Mouse (Mus musculus) layer of hippocampus, adult 11-12 months (tissue): ENCODE results near the gene Ggcx.

Experiments used
- DNase-seq: peaks from one replicate; pipeline ENCODE4 v3.0.0; 2022; ENCODE audit warnings: low spot score

Ggcx gene

DNA sequence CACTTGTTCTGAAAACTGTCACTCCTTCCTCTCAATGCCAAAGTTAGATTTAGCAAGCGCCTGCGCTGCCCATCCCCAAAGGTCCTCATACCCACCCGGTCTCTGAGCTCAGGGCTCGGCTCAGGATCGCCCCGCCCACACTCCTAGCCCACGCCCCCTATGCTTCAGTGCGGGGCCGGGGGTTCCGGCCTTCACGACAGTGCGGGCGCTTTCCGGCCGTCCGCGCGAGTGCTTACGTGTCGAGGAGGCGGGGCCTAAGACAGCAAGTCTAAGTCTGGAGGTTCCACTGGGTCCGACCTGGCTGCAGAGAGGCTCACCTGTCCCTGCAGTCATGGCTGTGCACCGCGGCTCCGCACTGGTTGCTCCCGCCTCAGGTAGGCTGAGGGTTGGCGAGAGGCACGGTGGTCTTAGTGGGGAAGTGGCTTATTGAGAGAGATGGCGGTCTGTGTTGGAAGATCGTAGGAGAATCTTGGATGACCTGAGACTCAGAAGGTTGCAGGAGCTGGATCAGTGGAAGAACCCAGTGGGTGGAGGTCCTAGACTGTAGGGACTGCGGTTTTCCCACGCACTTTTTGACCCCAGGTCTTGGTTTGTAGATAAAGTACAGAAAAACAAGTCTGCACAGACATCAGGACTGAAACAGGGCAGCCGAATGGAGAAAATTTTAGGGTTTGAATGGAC lies at the start of gene Ggcx:
Gene Ggcx (plus strand): TSS at position 233 of the 681 bp plus-strand sequence.
- DNase-seq, result peak; percentile 93

DNA sequence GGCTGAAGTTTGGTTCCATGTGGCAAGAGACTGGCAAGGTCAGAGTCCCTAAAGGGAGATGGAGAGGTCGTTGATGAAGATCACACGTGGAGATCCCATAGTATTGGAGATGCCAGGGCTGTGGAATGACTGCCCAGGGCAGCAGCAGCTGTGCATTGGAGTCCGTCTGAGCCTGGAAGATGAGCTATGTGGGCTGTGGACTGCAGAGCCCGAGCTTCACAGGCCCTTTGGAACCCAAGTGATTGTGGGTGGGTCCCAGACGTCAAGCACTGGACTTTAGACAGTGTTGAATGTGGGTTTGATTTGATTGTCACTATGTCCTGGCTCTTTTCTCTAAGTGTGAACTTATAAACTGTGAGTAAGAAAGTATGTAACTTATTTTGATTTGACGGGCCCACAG lies 49.1 kb upstream of the Ggcx start:
- no peak for DNase-seq

DNA sequence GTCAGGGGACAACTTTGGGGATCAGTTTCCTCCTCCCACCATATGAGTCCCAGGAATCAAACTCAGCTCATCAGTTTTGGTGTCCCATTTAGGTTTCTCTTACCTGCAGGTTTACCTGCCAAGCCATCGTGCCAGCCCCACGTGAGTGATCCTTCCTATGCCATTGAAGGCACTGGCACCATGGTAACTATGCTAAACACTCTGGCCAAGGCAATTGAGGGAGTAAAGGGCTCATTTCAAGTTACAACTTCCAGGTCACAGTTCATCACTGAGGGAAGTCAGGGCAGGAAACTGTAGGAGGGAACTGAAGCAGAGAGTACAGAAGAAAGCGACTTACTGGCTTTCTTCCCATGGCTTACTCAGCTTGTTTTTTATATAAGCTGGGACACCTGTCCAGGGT lies 47.8 kb upstream of the Ggcx start:
- no peak for DNase-seq

DNA sequence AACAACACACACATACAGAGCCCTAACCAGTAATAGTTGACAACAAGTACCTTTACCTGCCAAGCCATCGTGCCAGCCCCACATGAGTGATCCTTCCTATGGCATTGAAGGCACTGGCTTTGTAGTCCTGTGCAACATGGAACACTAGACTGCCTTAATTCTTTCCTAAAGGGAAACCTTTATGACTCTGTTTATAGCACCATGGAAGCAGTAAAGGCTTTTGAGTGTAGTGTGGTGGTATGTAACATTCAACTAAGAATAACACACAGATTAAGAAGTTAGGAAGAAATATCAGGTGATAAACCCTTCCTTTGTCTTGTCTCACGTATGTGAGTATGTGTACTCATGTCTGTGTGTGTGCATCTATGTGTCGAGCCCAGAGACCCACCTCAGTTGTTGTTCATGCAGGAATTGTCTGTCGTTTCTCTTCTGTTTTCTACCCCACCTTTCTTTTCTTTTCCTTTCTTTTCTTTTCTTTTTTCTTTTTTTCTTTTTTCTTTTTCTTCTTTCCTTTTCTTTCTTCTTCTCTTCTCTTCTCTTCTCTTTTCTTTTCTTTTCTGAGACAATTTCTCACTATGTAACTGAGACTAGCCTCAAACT lies 47.2 kb upstream of the Ggcx start, which contains the start of gene Rnf181:
Gene Rnf181 (minus strand): TSS at position 113 of the 600 bp plus-strand sequence.
- no peak for DNase-seq

DNA sequence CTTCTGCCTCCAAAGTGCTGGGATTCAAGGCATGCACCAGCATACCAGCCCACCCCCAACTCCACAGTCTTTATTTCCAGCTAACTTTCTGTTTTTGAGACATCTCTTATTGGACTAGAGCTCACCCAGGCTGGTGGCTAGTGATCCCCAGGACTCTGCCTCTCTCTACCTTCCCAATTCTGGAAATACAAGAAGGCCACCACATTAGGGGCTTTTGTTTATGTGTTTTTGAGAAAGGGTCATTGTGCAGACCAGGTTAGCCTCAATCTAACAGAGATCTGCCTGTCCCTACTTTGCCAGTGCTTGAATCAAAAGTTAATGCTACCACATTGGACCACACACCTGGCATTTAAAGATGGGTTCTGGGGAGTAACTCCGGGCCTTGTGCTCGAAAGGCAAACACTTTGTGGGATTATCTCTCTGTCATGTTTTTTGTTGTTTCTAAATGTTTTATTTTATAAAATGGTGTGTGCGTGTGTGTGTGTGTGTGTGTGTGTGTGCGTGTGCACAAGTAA lies 46.6 kb upstream of the Ggcx start:
- no peak for DNase-seq

DNA sequence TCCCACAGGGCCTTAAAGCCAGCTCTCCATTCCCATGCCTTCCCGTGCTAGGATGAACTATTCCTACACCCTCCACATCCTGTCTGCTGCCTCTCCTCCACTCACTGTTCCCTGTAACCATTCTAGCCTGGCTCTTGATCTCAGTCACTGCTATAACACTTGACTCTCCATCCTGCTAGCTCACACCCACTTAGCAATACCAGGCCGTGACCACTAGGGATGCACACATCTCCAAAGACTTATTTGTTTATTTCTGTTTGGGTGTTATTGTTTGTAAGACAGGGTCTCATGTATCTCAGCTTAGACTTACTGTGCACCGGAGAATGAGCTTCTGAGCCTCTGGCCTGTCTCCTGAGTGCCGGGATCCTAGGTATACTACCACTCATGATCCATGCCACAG lies 44.6 kb upstream of the Ggcx start:
- DNase-seq, result no peak

DNA sequence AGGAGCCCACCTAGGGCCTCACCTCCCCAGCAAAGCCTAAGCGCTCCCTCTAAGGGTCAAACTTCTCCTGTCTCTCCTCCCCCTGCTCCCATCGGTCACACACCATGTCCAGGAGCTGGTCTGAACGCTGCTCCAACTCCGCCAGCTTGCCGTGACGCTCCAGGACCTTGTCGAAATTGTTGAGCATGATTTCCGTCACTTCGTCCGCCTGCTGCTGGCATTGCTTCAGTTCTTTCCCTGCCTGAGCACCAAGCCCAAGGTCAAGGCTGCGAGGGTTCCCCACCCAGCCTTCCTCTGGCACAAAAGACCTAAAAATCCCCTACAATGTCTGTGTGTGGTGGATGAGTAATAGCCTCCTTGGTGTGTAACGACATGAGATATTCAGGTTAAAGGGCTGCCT lies 44.0 kb upstream of the Ggcx start:
- no peak for DNase-seq

DNA sequence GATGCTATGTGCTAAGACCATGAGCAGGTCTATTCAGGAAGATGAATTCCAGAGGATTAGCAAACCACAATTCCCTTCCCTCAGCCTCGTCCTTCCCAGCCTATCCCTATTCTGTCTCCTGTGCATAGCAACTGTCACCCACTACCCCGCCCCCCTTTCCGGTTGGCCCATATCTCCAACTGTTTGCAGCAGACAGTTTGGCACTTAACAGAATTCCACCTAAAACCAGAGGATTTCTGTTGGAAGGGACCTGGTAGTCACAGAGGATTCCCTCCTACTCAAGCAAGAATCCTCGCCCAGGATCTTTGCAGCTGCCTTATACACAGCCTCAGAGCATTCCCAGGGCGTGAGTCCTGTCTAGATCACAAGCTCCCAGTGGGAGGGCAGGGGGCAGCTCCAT lies 43.0 kb upstream of the Ggcx start:
- DNase-seq, result no peak

DNA sequence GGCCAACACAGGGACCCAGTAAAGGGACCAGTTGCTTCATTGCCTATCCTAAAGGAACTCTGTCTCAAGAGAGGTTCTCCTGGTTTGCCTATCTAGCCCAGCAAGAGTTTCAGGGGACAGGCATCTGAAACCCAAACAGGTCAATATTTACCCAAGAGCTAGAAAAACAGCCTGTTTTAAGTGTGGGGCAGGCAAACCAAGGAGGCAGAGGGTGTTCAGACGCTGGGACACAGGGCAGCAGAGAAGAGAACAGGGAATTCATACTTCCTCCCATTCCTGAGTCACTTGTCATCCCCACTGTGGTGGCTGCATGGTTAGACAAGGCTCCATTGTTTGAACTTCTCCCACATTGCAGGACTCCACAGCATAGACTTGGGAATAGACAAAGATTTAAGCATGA lies 42.5 kb upstream of the Ggcx start:
- no peak for DNase-seq

DNA sequence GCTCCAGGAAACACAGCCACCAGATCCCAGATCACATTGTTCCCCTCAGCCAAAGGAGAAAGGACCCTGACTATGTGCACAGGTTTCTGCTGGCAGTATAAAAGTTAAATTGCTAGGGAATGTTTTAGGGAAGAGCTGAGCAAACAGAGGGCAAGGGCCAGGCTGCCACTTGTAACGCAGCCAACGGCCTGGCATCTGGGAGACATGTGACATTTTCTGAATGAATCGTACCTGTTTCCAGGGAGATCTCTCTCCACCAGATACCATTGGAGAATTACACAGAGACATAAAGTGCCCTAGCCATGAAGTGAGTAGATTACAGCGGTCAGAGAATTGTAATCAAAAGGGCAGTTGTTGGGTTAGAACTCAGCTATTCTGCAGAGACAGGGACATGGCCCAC lies 40.9 kb upstream of the Ggcx start:
- no peak for DNase-seq

DNA sequence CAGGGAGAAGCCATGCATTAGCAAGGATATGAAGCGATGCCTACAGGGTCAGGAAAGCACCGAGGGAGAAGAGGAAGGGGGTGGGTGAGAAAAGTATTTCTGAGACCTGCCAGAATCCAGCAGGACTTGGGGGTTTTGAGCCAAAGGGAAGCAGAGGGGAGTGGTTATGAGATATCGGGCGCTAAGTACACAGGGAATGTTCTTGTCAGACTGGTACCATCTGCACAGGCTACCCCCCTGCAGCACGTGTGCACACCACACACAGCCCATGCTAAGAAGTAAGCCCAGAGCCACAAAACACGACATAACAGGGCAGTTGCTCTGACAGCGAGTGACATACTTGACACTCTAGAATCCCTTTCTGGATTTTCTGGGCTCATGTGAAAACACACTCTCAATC lies 39.9 kb upstream of the Ggcx start:
- no peak for DNase-seq

DNA sequence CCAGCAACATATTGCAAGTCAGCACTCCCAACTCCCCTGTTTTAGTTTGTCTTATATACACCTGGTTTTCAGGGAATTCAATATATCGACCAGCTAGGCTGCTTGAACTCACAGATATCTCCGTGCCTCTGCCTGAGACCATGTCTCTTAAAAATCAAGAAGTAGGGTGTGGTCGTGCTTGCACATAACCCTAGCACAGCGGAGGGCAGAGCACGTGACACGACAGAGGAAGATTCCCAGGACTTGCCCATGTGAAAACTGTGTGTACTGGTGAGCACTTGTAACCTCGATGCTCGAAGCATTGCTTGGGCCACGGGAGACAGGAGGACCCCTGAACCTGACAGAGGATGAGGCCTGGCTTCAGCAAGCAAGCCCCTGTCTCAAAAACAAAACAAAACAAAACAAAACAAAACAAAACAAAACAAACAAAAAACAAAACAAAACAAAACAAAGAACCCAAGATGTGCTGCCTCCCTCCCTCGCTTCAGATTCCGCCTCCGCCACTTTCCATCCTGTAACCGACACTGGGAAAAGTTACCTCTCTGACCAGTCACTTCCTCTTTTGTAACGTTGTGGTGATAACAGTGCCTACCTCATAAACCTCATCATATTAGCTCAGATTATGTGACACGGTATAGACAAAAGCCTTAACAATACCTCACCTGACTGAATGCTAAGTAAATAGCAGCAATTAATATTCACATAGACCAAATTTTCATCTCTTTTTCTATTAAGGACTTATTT lies 39.1 kb upstream of the Ggcx start:
- no peak for DNase-seq

DNA sequence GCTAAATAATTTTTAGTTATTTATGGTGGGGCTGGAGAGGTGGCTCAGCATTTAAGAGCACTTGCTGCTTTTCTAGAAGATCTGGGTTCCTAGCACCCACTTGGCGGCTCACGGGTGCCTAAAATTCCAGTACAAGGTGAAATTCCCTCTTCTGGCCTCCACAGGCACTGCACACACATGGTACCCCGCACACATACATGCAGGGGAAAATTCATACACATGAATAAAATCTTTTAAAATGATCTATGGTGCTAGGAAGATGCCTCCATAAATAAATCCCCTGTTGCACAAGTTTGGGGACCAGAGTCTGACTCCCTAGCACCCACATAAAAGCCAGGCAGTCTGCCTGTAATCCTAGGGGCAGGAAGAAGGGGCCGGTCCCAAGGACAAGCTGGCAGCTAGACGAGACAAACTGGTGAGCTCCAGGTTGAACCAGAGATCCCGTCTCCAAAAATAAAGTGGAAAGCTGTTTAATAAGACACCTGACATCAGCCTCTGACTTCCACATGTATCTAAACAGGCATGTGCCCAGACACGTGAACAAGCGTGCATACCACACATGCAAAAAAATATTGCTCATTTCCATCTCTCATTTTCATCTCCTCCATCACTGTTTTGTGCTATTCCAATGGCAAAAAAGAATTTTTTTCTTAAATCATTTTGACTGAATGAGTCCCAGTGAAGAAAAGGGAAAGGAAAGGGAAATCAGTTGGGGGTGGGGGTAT lies 35.4 kb upstream of the Ggcx start:
- DNase-seq, result no peak

DNA sequence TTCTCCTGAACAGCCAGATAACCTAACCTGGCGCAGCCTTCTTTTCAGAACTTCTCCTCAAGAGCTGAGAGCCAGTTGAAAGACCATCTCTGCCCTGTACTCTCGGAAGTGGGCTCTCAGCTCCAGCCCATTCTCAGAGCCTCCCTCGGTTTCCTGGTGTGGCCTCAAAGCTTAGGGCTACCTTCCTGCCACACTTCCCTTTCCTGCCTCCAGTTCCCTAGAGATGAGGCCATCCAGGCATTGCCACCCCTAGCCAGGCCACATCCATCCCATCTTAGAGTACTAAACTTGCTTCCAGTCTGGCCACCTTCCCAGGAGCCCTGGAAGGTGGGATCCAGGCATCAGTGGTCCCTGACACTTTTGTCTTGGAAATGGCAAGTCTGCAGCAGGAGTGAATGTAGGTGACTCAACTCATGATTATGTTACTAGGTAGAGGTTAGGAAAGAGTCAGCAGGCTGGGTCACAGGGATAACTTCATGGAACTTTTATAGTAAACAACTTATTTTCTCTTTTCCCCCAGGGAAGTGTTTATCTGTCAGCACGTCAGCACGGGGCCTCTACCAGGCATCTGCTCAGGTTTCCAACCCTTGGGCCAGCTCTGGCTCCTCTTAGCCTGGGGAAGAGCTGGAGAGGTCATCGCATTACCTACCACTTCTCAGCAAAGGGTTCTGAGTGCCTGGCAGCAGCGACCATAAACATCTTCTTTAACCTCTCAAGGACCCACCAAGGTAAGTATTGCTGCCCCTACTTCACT lies 34.6 kb upstream of the Ggcx start:
- DNase-seq, result no peak

DNA sequence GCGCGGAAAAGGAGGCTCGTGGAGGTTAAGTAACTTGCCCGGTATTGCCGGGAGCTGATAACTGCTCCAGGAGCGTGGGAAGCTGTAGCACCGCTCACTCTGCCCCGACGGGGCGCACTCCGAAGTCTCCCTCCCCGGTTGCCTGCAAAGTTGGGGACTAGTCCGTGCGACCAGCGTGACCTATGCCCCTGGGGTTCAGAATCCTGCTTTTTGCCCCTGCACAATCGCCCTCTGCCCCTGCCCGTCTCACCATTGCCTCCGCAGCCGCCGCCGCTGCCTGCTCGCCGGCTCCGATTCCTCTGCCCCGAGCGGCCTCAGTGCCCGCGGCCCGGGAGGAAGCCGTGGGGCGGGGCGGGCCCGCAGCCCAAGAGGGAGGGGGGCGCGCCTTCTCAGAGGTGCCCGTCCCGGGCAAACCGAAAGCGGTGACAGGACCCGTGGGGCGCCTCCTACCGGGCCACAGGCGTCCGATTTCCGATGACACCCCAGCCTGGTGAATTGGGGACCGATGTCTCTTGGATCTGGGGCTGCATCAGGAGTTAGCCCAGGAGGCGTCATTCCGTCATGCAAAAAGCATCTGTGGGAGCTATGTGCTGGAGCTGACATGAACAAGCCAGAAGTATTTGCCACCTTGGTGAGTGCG lies 33.9 kb upstream of the Ggcx start, which contains the start of gene Vamp5:
Gene Vamp5 (minus strand): TSS at position 338 of the 640 bp plus-strand sequence.
- peak; percentile 63 for DNase-seq

DNA sequence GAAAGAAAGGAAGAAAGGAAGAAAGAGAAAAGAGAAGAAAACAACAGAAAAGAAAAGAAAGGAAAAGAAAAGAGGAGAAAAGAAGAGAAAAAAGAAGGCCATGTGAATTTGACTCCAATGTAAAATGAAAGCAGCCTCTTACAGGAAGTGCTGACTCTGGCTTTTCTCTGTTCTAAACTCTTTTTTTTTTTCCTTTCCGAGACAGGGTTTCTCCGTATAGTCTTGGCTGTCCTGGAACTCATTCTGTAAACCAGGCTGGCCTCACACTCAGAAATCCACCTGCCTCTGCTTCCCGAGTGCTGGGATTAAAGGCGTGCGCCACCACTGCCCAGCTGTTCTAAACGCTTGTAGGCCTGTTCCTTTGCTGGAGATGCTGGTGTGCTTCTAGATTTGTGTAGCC lies 31.6 kb upstream of the Ggcx start:
- DNase-seq, result no peak

DNA sequence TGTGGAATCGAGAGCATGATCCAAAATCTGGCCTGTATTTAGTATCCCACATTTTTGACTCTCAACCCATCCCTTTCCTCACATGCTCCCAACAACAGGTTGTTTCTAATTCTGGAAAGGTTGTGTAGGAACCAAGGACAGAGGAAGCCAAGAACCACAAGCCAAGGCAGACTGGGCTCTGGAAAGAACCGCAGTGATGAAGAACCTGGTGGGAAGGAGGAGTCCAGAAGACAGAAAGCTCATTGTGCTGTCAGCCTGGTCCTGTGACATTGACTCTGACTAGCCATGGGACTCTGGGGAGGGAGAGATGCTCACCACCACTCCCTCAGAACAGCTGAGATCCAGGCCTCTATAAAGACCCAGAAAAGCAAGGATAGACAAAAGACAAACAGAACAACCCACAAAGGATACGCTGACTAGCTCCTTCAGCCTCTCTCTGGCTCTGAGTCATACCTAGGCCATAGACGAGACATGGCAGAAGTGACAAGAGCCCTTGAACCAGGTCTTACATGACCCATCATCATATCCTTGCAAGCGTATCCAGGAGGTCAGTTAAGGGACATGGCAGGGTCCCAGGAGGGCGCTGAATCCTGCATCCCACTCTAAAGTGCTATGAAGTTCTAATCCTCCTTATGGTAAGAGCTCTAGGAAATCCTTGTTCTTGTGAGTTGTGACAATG lies 30.8 kb upstream of the Ggcx start:
- no peak for DNase-seq

DNA sequence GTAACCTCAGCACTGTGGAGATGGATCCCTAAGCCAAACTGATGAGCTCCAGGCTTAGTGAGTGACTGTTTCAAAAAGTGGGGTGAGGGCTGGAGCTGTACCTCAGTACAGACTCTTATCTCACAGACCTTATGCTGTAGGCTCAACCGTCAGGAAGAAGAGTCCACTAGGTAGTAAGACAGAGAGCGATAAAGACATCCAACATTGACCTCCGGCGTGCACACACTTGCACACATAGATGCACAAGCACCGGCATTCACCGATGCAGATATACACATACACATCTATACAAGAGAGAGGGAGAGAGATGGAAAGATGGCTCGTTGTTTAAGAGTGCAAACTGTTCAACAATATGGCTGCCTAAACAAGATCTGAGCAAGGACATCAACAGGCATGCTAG lies 30.2 kb upstream of the Ggcx start:
- DNase-seq, result no peak

DNA sequence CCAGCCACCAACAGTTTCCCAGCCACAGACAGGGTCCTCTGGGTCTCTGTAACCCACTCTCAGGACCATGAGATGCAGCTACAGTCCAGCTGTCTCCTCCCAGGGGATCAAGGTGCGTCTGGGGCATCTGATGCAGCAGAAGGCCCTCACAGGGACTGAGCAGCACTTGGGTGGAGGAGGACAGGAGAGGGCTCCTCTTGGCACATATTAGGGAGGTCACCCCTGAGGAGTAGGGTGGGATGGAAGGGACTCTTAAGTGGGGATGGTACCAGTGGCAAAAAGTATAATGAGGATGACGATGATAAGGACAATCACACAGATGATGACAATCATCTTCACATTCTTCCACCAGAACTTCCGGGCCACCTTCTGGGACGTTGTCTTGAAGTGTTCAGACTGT lies 28.9 kb upstream of the Ggcx start:
- no peak for DNase-seq

DNA sequence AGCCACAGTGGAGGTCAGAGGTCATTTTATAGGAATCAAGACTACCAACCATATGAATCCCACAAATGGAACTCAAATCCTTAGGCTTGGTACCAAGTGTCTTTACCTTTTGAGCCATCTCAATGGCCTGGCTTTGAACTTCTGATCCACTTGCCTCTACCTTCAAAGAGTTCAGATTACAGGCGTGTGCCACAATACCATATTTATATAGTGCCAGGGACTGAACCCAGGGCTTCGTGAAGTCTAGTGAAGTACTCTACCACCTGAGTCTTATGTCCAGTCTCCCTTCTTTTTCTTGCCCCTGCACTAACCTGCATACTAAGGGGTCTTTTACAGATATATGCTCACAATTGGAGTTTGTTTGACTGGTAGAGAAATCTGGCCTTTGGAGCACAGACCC lies 27.5 kb upstream of the Ggcx start:
- DNase-seq, result no peak

DNA sequence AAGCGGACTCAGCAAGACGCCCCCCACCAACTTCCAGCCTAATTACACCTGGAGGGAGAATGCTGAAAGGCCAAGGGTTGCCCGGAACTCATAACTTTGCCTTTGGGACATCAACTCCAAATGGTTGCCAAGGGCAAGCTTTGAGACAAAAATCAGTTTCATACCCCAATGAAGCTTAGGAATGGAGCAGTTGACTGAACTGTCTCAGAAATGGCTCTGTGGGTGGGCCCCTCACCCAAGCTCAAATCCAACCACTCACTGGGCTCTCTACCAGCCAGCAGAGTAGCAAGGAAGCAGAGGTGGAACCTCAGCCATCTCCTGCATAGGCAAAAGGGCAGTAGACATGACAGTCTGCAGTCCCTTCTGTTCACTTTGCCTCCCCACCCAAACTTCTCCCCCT lies 26.3 kb upstream of the Ggcx start:
- no peak for DNase-seq
